Mouse (Mus musculus) C2C12 (cell line): Measurements from ENCODE around the gene B3glct.

Source experiments
- CEBPB ChIP-seq: IDR thresholded peaks from one replicate; pipeline ENCODE4 v1.6.1; 2011; ENCODE audit warnings: low read depth, mild to moderate bottlenecking, control low read depth, moderate library complexity
- CTCF ChIP-seq: IDR thresholded peaks from one replicate; pipeline ENCODE4 v1.5.1; 2011; ENCODE audit not compliant: control insufficient read depth, insufficient read depth, insufficient read length
- MAX ChIP-seq: IDR thresholded peaks from one replicate; pipeline ENCODE4 v1.6.1; 2011; ENCODE audit warnings: mild to moderate bottlenecking, control low read depth
- MYOD1 ChIP-seq: IDR thresholded peaks from one replicate; pipeline ENCODE4 v1.6.1; 2011; ENCODE audit warnings: low read depth; ENCODE audit not compliant: control insufficient read depth, insufficient read length
- MYOG ChIP-seq: IDR thresholded peaks from one replicate; pipeline ENCODE4 v1.6.1; 2011; ENCODE audit not compliant: control insufficient read depth, insufficient read length; ENCODE audit errors: extremely low read depth
- USF1 ChIP-seq: IDR thresholded peaks from one replicate; pipeline ENCODE4 v1.6.1; 2011; ENCODE audit warnings: low read depth, mild to moderate bottlenecking, control low read depth, moderate library complexity

DNA sequence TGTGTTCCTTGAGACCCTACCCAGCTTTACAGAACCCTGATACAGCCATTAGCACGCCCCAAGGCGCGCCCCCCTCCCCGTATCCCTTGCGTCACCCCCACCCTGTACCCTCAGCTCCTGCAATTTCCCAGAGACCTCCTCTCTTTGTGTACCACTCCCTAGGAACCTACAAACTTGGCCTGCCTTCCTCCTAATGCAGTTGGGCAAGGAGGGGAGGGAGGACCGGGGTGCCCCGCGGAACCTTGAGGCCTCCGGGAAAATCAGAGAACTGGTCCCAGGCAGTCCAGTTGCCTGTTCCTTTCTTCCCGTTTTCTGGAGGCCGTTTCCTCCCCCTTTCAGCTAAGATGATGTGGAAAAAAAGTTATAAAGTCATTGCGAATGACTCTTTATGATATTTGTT is 1.3 kb downstream of the B3glct start:
- no peak for TF ChIP-seq CTCF
- TF ChIP-seq USF1 = no peak
- TF ChIP-seq MYOD1 = no peak
- TF ChIP-seq MAX = no peak
- TF ChIP-seq CEBPB = no peak
- TF ChIP-seq MYOG = no peak
